Mouse (Mus musculus) testis, adult 2 months (tissue): ENCODE measurements around the gene Sat2.

Experiments used
- CTCF ChIP-seq: fragments of 200-500 bp; IDR thresholded peaks from 2 replicates; pipeline ENCODE4 v1.5.1; 2012; ENCODE audit warnings: low read depth, mild to moderate bottlenecking, inconsistent platforms, low read length, moderate library complexity; ENCODE audit not compliant: control insufficient read depth, insufficient read depth, insufficient replicate concordance
- POLR2A ChIP-seq: fragments of 200-500 bp; IDR thresholded peaks from 2 replicates; pipeline ENCODE4 v1.6.1; 2012; ENCODE audit warnings: low read depth, mild to moderate bottlenecking, inconsistent platforms, low read length, moderate library complexity; ENCODE audit not compliant: control insufficient read depth

- TF ChIP-seq CTCF (no peak), POLR2A (no peak)
Measured at GRCm38 (mm10) chr11:69585718-69586325, 36.0 kb upstream of the Sat2 start.
